Mouse (Mus musculus): ENCODE measurements around the gene Psg27. TPM values are rescaled to one million over a fixed set of nuclear protein-coding genes. Genes with fewer than 3 reads are reported as not detected.

Gene Psg27
- polyA plus RNA-seq, 1 experiment from 2014 or later = not detected

Other genes starting within 250 kb of the Psg27 start
- gene Psg18, start 212.3 kb downstream of the Psg27 start, polyA plus RNA-seq (2014; fragmentation: Nextera tagmentation; extraction: Ambion mirVana) = not detected in 2 replicates
- gene Psg28, start 135.3 kb downstream of the Psg27 start, polyA plus RNA-seq (2014; fragmentation: Nextera tagmentation; extraction: Ambion mirVana) = not detected in 2 replicates
- not detected in 2 replicates for gene Psg26, start 83.1 kb downstream of the Psg27 start, polyA plus RNA-seq (2014; fragmentation: Nextera tagmentation; extraction: Ambion mirVana)
- gene Psg25, start 35.0 kb downstream of the Psg27 start, polyA plus RNA-seq (2014; fragmentation: Nextera tagmentation; extraction: Ambion mirVana) = not detected in 2 replicates
- not detected in 2 replicates for gene Psg23, start 49.2 kb upstream of the Psg27 start, polyA plus RNA-seq (2014; fragmentation: Nextera tagmentation; extraction: Ambion mirVana)
- not detected in 2 replicates for gene Psg21, start 89.4 kb upstream of the Psg27 start, polyA plus RNA-seq (2014; fragmentation: Nextera tagmentation; extraction: Ambion mirVana)
- gene Psg20, start 118.9 kb upstream of the Psg27 start, polyA plus RNA-seq (2014; fragmentation: Nextera tagmentation; extraction: Ambion mirVana) = not detected in 2 replicates
- not detected in 2 replicates for gene Psg22, start 150.8 kb upstream of the Psg27 start, polyA plus RNA-seq (2014; fragmentation: Nextera tagmentation; extraction: Ambion mirVana)
- not detected in 2 replicates for gene Psg19, start 231.2 kb upstream of the Psg27 start, polyA plus RNA-seq (2014; fragmentation: Nextera tagmentation; extraction: Ambion mirVana)